Mouse (Mus musculus) stomach, postnatal 0 days (tissue): ENCODE data around the gene Nod1. TPM values are rescaled to one million over a fixed set of nuclear protein-coding genes. Genes with fewer than 3 reads are reported as not detected.

Experiments used
- ATAC-seq: fragments of 200-750 bp; cut with Nextera tagmentation; 2 replicates; pipeline ENCODE4 v1.8.0; 2017; ENCODE audit not compliant: low FRiP score, low TSS enrichment
- DNase-seq: peaks from one replicate; pipeline ENCODE4 v3.0.0-alpha.2; 2016; ENCODE audit warnings: low spot score
- H3K27ac ChIP-seq: fragments of 300-500 bp; sonication (generic); replicated peaks from 2 replicates; pipeline ENCODE4 v1.5.1; 2014; ENCODE audit warnings: mild to moderate bottlenecking, control low read depth
- H3K27me3 ChIP-seq: fragments of 300-500 bp; sonication (generic); 2 replicates; pipeline ENCODE4 v1.6.1; 2014; ENCODE audit warnings: low read length; ENCODE audit not compliant: control insufficient read depth, insufficient read depth
- H3K36me3 ChIP-seq: fragments of 300-500 bp; sonication (generic); 2 replicates; pipeline ENCODE4 v1.6.1; 2014; ENCODE audit warnings: low read length, mixed read lengths; ENCODE audit not compliant: control insufficient read depth, insufficient read depth
- H3K4me1 ChIP-seq: fragments of 300-500 bp; sonication (generic); replicated peaks from 2 replicates; pipeline ENCODE4 v1.6.1; 2014; ENCODE audit warnings: antibody characterized with exemption; ENCODE audit not compliant: control insufficient read depth, insufficient read depth
- H3K4me2 ChIP-seq: fragments of 300-500 bp; sonication (generic); replicated peaks from 2 replicates; pipeline ENCODE4 v1.6.1; 2014; ENCODE audit warnings: low read depth, mild to moderate bottlenecking, control low read depth, moderate library complexity
- H3K4me3 ChIP-seq: fragments of 300-500 bp; sonication (generic); 2 replicates; pipeline ENCODE4 v1.5.1; 2014; ENCODE audit warnings: low read depth, low read length, control low read depth
- H3K9ac ChIP-seq: fragments of 300-500 bp; sonication (generic); 2 replicates; pipeline ENCODE4 v1.6.1; 2014; ENCODE audit warnings: mild to moderate bottlenecking, low read length, control low read depth, mixed read lengths
- H3K9me3 ChIP-seq: fragments of 300-500 bp; sonication (generic); 2 replicates; pipeline ENCODE4 v1.6.1; 2016; ENCODE audit warnings: low read length; ENCODE audit not compliant: control insufficient read depth
- CTCF ChIP-seq: IDR thresholded peaks from 2 replicates; pipeline ENCODE4 v1.5.1; 2016; ENCODE audit warnings: antibody characterized with exemption, low read depth, mild to moderate bottlenecking, moderate library complexity
- EP300 ChIP-seq: optimal IDR thresholded peaks from 2 replicates; pipeline ENCODE3; 2016; ENCODE audit warnings: antibody characterized with exemption
- WGBS: fragments of 180-500 bp; shearing (Covaris S2); extraction: QIAGEN DNeasy Blood & Tissue Kit; methylation state at CpG from one replicate; pipeline ENCODE4 v1.1.7; 2014; 5-methylcytosine and 5-hydroxymethylcytosine counted together
- polyA plus RNA-seq: library from polyadenylated mRNA; unstranded; fragments of >200 nt; fragmentation: Nextera tagmentation; extraction: Ambion mirVana; gene quantifications from 2 replicates; pipeline ENCODE4 v1.2.1, GENCODE M21; 2015

Nod1 gene
- polyA plus RNA-seq, 1 experiment from 2014 or later, result 4.9 TPM

GRCm38 (mm10) chr6:54965234-54965633 is 7.2 kb downstream of the Nod1 start:
- Histone ChIP-seq H3K9me3 (no peaks in the 10 kb centered on the region), H3K4me1 (no peaks in the 10 kb centered on the region), H3K4me2 (no peak overlapping the region), H3K36me3 (no peaks in the 10 kb centered on the region), H3K27ac (peak overlapping the region; percentile 24; the same call in 1 of the 2 replicates), H3K27me3 (no peaks in the 10 kb centered on the region), H3K9ac (no peak overlapping the region), H3K4me3 (no peak overlapping the region)
- 33% methylated on average over 5 of the region's 5 CpGs for WGBS
- DNase-seq (no peak), ATAC-seq (no peak)
- no peak for TF ChIP-seq CTCF
- TF ChIP-seq EP300, result no peak

- Histone ChIP-seq H3K4me3 (no peak overlapping the region), H3K4me2 (no peak overlapping the region), H3K9ac (no peak overlapping the region), H3K9me3 (no peaks in the 10 kb centered on the region), H3K27me3 (no peaks in the 10 kb centered on the region), H3K4me1 (no peaks in the 10 kb centered on the region), H3K27ac (peak overlapping the region; percentile 24; the same call in 1 of the 2 replicates), H3K36me3 (no peaks in the 10 kb centered on the region)
- no peak for DNase-seq
- WGBS, result 45% methylated on average over 1 of the region's 1 CpGs
- ATAC-seq, result no peak
- no peak for TF ChIP-seq CTCF
- no peak for TF ChIP-seq EP300
These were observed 7.7 kb downstream of the Nod1 start for GRCm38 (mm10) chr6:54964755-54965154.

GRCm38 (mm10) chr6:54963599-54963998 is 8.8 kb downstream of the Nod1 start:
- Histone ChIP-seq H3K9me3 (no peaks in the 10 kb centered on the region), H3K4me1 (no peaks in the 10 kb centered on the region), H3K4me2 (no peak overlapping the region), H3K27me3 (no peaks in the 10 kb centered on the region), H3K9ac (no peak overlapping the region), H3K36me3 (no peaks in the 10 kb centered on the region), H3K4me3 (no peak overlapping the region), H3K27ac (no peak overlapping the region)
- DNase-seq (no peak), ATAC-seq (no peak)
- TF ChIP-seq EP300 (no peak), CTCF (no peak)
- WGBS, result 80% methylated on average over 2 of the region's 2 CpGs

GRCm38 (mm10) chr6:54957655-54958054 is 14.8 kb downstream of the Nod1 start:
- H3K27me3 ChIP-seq, result no peaks in the 10 kb centered on the region
- no peaks in the 10 kb centered on the region for H3K36me3 ChIP-seq
- no peak overlapping the region for H3K4me2 ChIP-seq
- H3K4me1 ChIP-seq, result peaks cover 3% of the 10 kb centered on the region; the same call in 1 of the 2 replicates
- H3K27ac ChIP-seq, result no peak overlapping the region
- H3K4me3 ChIP-seq, result no peak overlapping the region
- no peak overlapping the region for H3K9ac ChIP-seq
- no peaks in the 10 kb centered on the region for H3K9me3 ChIP-seq
- DNase-seq (no peak), ATAC-seq (no peak)
- 80% methylated on average over 8 of the region's 8 CpGs for WGBS
- TF ChIP-seq EP300 (no peak), CTCF (no peak)

- no peaks in the 10 kb centered on the region for H3K27me3 ChIP-seq
These were observed 16.0 kb downstream of the Nod1 start for GRCm38 (mm10) chr6:54956425-54956824.

GRCm38 (mm10) chr6:54955949-54956348 is 16.5 kb downstream of the Nod1 start:
- no peaks in the 10 kb centered on the region for H3K36me3 ChIP-seq
- peak overlapping the region; percentile 58 for H3K27ac ChIP-seq
- H3K9ac ChIP-seq, result no peak overlapping the region
- TF ChIP-seq CTCF, result no peak
- TF ChIP-seq EP300, result no peak
- no peaks in the 10 kb centered on the region for H3K27me3 ChIP-seq
- no peaks in the 10 kb centered on the region for H3K9me3 ChIP-seq
- peaks cover 3% of the 10 kb centered on the region; the same call in 1 of the 2 replicates for H3K4me1 ChIP-seq
- no peak overlapping the region for H3K4me3 ChIP-seq
- DNase-seq (no peak), ATAC-seq (no peak)
- no peak overlapping the region for H3K4me2 ChIP-seq

More at GRCm38 (mm10) chr6:54956425-54956824, 16.0 kb downstream of the Nod1 start:
- Histone ChIP-seq H3K9ac (no peak overlapping the region), H3K36me3 (no peaks in the 10 kb centered on the region), H3K27ac (peak overlapping the region; percentile 58), H3K4me3 (no peak overlapping the region), H3K4me2 (no peak overlapping the region), H3K9me3 (no peaks in the 10 kb centered on the region), H3K4me1 (peaks cover 3% of the 10 kb centered on the region; the same call in 1 of the 2 replicates)
- 44% methylated on average over 1 of the region's 1 CpGs for WGBS
- ATAC-seq (peak; percentile 60; the same call in 1 of the 2 replicates), DNase-seq (no peak)
- TF ChIP-seq CTCF (no peak), EP300 (no peak)
